In the genomic region with DNA sequence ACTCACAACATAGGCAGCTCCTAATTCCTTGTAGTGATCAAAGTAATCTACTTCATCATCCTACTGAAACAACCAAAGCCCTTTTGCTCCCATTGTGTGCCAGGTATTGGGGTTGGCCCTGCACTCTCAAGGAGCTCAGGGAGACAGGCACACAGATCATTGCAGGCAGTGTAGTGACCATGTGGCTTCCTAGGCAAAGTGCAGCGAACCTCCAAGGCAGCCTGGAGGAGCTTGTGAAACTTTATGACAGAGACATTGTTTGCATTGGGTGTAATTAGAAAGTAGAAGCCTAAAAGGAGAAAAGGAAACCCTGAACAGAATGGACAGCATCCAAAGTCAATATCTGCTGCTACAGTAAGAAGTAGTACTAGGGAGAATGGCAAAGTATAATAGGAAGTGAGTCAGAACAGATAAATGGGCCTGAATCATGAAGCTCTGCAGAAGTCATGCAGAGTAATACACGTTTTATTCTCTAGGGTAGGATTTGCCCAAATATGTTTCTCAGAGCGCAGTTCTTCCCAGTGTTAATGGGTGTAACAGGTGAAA, we compare ENCODE assay signal across 24 mouse cellular contexts. TPM values are rescaled to one million over a fixed set of nuclear protein-coding genes. Genes with fewer than 3 reads are reported as not detected.
DNase-seq lines count a peak whose midpoint lies in the region; ATAC-seq lines count a peak whose summit lies in the region.
"Had no signal": no experiment of that assay in that cellular context is flagged by ENCODE, and none has a peak within 500 bp of the region (broad histone marks: within the 10 kb centered on the region; RNA-seq: fewer than 3 reads in every experiment).

No protein-coding gene starts in this region.

- H3K27ac ChIP-seq in heart, embryonic 12.5 days (ENCODE audit: poor library complexity, severe bottlenecking): no peak overlapping the region
- H3K27ac ChIP-seq in intestine, embryonic 16.5 days (ENCODE audit: low read length): no peak overlapping the region
- H3K27ac ChIP-seq: embryonic facial prominence, embryonic 12.5 days; forebrain, embryonic 10.5 days; kidney, embryonic 15.5 days; limb, embryonic 10.5 days; neural tube, embryonic 12.5 days had no signal

- peaks cover 14% of the 10 kb centered on the region for H3K4me1 ChIP-seq in heart, embryonic 12.5 days (replicated peaks)
- no peaks in the 10 kb centered on the region for H3K4me1 ChIP-seq in intestine, embryonic 16.5 days (ENCODE audit: control insufficient read depth, insufficient read depth, low read length)
- H3K4me1 ChIP-seq: embryonic facial prominence, embryonic 12.5 days; forebrain, embryonic 10.5 days; kidney, embryonic 15.5 days; limb, embryonic 10.5 days; neural tube, embryonic 12.5 days had no signal

- H3K9ac ChIP-seq in heart, embryonic 12.5 days: no peak overlapping the region
- H3K9ac ChIP-seq in intestine, embryonic 16.5 days (ENCODE audit: low read depth, low read length): no peak overlapping the region
- H3K9ac ChIP-seq: embryonic facial prominence, embryonic 12.5 days; kidney, embryonic 15.5 days; lung, embryonic 14.5 days; neural tube, embryonic 12.5 days had no signal

- DNase-seq in heart, postnatal 14 days: no peak
- DNase-seq in 3134 (ENCODE audit: extremely low read depth, insufficient read length, low spot score) (peak; percentile 49), NIH3T3 (ENCODE audit: low read depth) (peak; percentile 80)
- no peak for DNase-seq in spleen, adult 18-20 months
- no peak for DNase-seq in yolk sac, embryonic 10.5 days (ENCODE audit: low spot score)
- DNase-seq: adrenal gland, postnatal 10 days; cerebellum, adult 18-20 months; heart, adult 18-20 months; right cerebral cortex, postnatal 14 days; thymus, postnatal 25 days had no signal

- no peaks in the 10 kb centered on the region for H3K27me3 ChIP-seq in heart, embryonic 12.5 days (replicated peaks)
- H3K27me3 ChIP-seq in intestine, embryonic 16.5 days (replicated peaks; ENCODE audit: control insufficient read depth, insufficient read depth, low read length): no peaks in the 10 kb centered on the region
- H3K27me3 ChIP-seq: embryonic facial prominence, embryonic 12.5 days; kidney, embryonic 15.5 days; neural tube, embryonic 12.5 days had no signal

- H3K4me3 ChIP-seq in heart, embryonic 12.5 days: no peak overlapping the region
- H3K4me3 ChIP-seq in intestine, embryonic 16.5 days (ENCODE audit: low read length): no peak overlapping the region
- H3K4me3 ChIP-seq: embryonic facial prominence, embryonic 12.5 days; forebrain, embryonic 10.5 days; kidney, embryonic 15.5 days; limb, embryonic 10.5 days; neural tube, embryonic 12.5 days had no signal

- no peak overlapping the region for H3K4me2 ChIP-seq in heart, embryonic 12.5 days
- no peak overlapping the region for H3K4me2 ChIP-seq in intestine, embryonic 16.5 days (ENCODE audit: low read depth, low read length)
- H3K4me2 ChIP-seq: embryonic facial prominence, embryonic 12.5 days; kidney, embryonic 15.5 days; liver, embryonic 11.5 days; lung, embryonic 14.5 days; neural tube, embryonic 12.5 days had no signal

- no peaks in the 10 kb centered on the region for H3K9me3 ChIP-seq in heart, embryonic 12.5 days (replicated peaks)
- H3K9me3 ChIP-seq in intestine, embryonic 16.5 days (ENCODE audit: control insufficient read depth, low read length): no peaks in the 10 kb centered on the region
- H3K9me3 ChIP-seq: embryonic facial prominence, embryonic 12.5 days; forebrain, embryonic 10.5 days; kidney, embryonic 15.5 days; limb, embryonic 10.5 days; neural tube, embryonic 12.5 days had no signal

- 59% methylated on average over 3 of the region's 3 CpGs for WGBS in heart, embryonic 12.5 days
- 60% methylated on average over 3 of the region's 3 CpGs for WGBS in intestine, embryonic 16.5 days

- ATAC-seq in heart, embryonic 12.5 days (ENCODE audit: insufficient number of reproducible peaks, low FRiP score): peak; percentile 71; the same call in 1 of the 2 replicates
- peak; percentile 94 for ATAC-seq in intestine, embryonic 16.5 days

- peaks cover 28% of the 10 kb centered on the region for H3K36me3 ChIP-seq in heart, embryonic 12.5 days
- H3K36me3 ChIP-seq in intestine, embryonic 16.5 days (ENCODE audit: control insufficient read depth, insufficient read depth, low read length): no peaks in the 10 kb centered on the region

- intact Hi-C loops in heart, postnatal 14 days (cut with DNase I): no loop called here

RNA-seq across cellular contexts. Expression of gene Clcn1, which starts 9.1 kb away (rescaled TPM):
- polyA plus RNA-seq in heart, embryonic 12.5 days (2016; fragmentation: Nextera tagmentation; extraction: Ambion mirVana): 0.73 and 1.0 TPM in 2 replicates
- 1 to 10 TPM; 1.4 to 3.7 TPM for total RNA-seq in heart, postnatal 14 days (2021)
- polyA plus RNA-seq in intestine, embryonic 16.5 days (2015; fragmentation: Nextera tagmentation; extraction: Ambion mirVana): 0.20 and 0.23 TPM in 2 replicates
- total RNA-seq: hematopoietic stem cell, adult 5-6 weeks had no signal
- polyA plus RNA-seq: lung, embryonic 14.5 days had no signal

RNA-seq across cellular contexts. Expression of gene Fam131b, which starts 28.8 kb away (rescaled TPM):
- polyA plus RNA-seq in heart, embryonic 12.5 days (2016; fragmentation: Nextera tagmentation; extraction: Ambion mirVana): 0.37 and 0.52 TPM in 2 replicates
- 1 to 10 TPM; 1.1 to 1.2 TPM for total RNA-seq in heart, postnatal 14 days (2021)
- polyA plus RNA-seq in intestine, embryonic 16.5 days (2015; fragmentation: Nextera tagmentation; extraction: Ambion mirVana): 0.12 and 0.21 TPM in 2 replicates
- total RNA-seq: hematopoietic stem cell, adult 5-6 weeks had no signal

RNA-seq across cellular contexts. Expression of gene Casp2, which starts 30.8 kb away (rescaled TPM):
- 37.6 and 38.1 TPM in 2 replicates for polyA plus RNA-seq in heart, embryonic 12.5 days (2016; fragmentation: Nextera tagmentation; extraction: Ambion mirVana)
- total RNA-seq in heart, postnatal 14 days (2021): 10 to 100 TPM; 16.5 to 17.4 TPM
- 39.5 and 39.9 TPM in 2 replicates for polyA plus RNA-seq in intestine, embryonic 16.5 days (2015; fragmentation: Nextera tagmentation; extraction: Ambion mirVana)

RNA-seq across cellular contexts. Expression of gene Tmem139, which starts 33.9 kb away (rescaled TPM):
- polyA plus RNA-seq in heart, embryonic 12.5 days (2016; fragmentation: Nextera tagmentation; extraction: Ambion mirVana): 0.19 and 0.27 TPM in 2 replicates
- not detected for total RNA-seq in heart, postnatal 14 days (2021)
- 19.5 and 22.9 TPM in 2 replicates for polyA plus RNA-seq in intestine, embryonic 16.5 days (2015; fragmentation: Nextera tagmentation; extraction: Ambion mirVana)
- total RNA-seq: gastrocnemius, adult 8-10 months; hematopoietic stem cell, adult 5-6 weeks; layer of hippocampus, adult 8-10 months; left cerebral cortex, adult 18-20 months; midbrain, postnatal 0 days had no signal

RNA-seq across cellular contexts. Expression of gene Gstk1, which starts 49.9 kb away (rescaled TPM):
- 9.9 and 10.9 TPM in 2 replicates for polyA plus RNA-seq in heart, embryonic 12.5 days (2016; fragmentation: Nextera tagmentation; extraction: Ambion mirVana)
- total RNA-seq in heart, postnatal 14 days (2021): 10 to 100 TPM; 47.1 to 50.2 TPM
- polyA plus RNA-seq in intestine, embryonic 16.5 days (2015; fragmentation: Nextera tagmentation; extraction: Ambion mirVana): 27.4 and 27.7 TPM in 2 replicates

Comparison
In these comparisons a context has a peak if more than half of its experiments do, and no peak if none do; other contexts are left out.
1. DNase-seq: peak in 3134 (single experiment) and NIH3T3 (single experiment); none in heart, postnatal 14 days (0 of 2), spleen, adult 18-20 months (0 of 2) and yolk sac, embryonic 10.5 days (single experiment).